Mouse (Mus musculus) Muller cell, postnatal 12 days (primary cell): ENCODE results near the gene Rbpj.
"Not testable (repeated sequence)": the region's sequence is repeated elsewhere in the genome, so short reads cannot be mapped to it uniquely, and the experiment has no call there.

ENCODE experiments used
- DNase-seq: peaks from one replicate; pipeline ENCODE4 v3.0.0-alpha.2; 2015; ENCODE audit errors: inconsistent ontology term

Rbpj gene

DNA sequence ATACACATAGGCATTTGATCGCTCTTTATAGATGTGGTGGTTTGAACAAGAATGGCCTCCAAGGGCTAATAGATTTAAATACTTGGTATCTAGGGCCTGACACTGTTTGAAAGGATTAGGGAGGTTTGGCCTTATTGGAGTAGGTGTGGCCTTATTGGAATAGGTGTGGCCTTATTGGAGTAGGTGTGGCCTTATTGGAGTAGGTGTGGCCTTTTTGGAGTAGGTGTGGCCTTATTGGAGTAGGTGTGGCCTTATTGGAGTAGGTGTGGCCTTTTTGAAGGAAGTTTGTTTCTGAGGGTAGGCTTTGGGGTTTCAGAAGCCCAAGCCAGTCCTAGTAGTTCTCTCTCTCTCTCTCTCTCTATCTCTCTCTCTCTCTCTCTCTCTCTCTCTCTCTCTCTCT is 84.4 kb downstream of the Rbpj start:
- not testable (repeated sequence) for DNase-seq

DNA sequence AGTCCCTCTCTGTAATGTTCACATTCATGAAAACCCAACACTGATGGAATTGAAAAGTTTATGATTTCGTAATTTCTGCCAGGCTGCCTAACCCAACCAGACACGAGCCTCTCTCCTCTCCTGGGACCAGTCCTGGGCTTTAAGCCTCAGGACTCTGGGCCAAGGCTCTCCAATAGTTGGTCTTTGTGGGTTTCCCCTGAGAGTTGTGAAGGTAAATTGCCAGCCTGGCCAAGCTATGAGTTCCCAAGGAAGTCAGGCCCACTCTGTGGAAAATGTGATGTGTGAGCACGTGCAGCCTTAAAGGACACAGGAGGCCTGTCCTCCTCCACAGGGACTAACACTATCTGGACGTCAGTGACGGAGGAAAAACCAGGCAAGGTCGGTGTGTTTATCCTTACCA is 85.4 kb downstream of the Rbpj start:
- DNase-seq = no peak

DNA sequence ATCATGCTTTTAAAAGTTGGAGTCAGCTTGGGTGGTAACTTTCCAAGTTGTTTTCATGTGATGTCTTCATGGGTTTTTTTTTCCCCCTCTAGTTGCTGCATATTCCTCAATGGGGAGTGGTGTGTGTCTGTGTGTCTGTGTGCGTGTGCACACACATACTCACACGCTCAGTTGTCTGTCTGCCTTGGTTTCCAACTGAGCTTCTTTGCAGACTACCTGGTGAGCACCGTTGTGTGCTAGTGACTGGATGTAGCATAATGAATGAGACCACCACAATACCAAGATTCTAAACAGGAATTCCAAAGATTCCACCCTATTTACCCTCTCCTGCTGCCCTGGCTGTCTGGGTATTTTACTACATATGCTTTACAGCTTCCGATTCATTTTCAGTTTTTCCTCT is 86.0 kb downstream of the Rbpj start:
- no peak for DNase-seq

GRCm38 (mm10) chr5:53553281-53553680 is 87.3 kb downstream of the Rbpj start:
- no peak for DNase-seq

GRCm38 (mm10) chr5:53554180-53554579 is 88.2 kb downstream of the Rbpj start:
- DNase-seq = no peak

DNA sequence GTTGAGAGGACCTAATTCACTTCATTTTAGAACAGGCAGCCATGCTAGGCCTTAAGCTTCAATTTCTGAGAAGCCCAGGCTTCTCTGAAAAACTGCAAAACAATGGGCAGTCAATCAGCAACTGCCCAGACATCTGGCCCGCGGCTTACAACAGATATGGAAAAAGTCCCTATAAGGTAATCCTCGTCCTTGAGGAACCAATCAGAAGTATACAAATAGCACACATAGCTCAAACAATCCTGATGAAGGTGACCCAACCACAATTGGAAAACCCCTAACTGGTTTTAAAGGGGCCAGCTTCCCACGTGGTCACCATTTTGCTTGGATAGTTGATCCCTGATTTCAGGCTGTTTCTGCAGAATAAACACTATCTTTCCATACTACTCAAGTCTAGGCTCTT is 89.0 kb downstream of the Rbpj start:
- DNase-seq = no peak

GRCm38 (mm10) chr5:53555474-53555873 is 89.5 kb downstream of the Rbpj start:
- DNase-seq = no peak

DNA sequence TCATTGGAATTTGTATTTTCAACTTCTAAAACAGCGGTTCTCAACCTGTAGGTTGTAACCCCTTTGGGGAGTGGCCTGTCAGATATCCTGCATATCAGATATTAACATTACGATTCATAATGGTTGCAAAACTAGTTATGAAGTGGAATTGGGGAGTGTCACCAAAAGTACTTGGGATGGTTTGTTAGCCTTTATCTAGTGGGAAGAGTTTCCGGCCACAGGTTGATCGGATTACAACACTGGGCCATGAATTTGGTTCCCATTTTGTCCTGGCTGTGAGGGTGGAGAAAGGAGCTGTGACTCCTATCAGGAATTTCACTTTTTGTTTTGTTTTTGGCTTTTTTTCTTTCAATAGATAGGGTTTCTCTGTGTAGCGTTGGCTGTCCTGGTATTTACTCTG is 90.0 kb downstream of the Rbpj start:
- DNase-seq = no peak

- no peak for DNase-seq
These were observed 91.8 kb downstream of the Rbpj start for GRCm38 (mm10) chr5:53557544-53558260.

DNA sequence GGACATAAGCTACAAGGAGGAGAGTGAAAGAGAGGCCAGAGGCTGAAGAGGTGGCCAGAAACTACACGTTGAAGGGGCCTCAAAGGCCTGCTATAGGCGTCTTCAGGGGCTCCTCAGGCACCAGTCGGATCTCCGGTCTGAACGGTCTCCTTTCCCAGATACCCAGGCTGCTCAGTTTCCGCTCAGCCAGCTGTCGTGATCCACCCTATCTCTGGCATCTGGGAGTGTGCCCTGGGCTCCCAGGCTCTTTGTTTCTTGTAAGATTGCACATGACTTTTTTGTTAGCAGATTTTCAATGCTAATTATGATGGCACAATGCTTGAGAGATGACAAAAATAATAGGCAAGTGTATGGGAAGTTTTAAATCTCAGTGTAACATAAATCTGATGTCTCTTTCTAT is 95.2 kb downstream of the Rbpj start:
- DNase-seq = no peak

DNA sequence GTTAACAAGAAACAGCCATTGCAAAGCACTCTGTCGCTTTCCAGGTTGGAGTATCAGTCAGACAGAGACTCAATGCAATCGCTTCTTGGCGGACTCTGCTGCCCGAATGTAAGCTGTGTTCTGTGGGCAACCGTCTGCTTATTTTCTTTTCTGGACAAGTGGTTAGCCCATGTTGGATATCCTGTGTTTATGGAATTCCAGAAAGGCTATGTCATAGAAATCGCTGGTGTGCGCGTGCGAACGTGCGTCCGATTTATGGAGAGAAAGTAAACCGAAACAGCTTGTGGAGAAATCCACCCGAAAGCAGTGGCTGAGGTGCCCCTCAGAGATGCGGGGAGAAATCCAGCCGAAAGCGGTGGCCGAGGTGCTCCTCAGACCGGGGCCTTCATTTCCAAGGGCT is 98.4 kb downstream of the Rbpj start:
- DNase-seq = no peak

- DNase-seq = peak; percentile 76
These were observed 99.4 kb downstream of the Rbpj start for GRCm38 (mm10) chr5:53565213-53565794.

GRCm38 (mm10) chr5:53566485-53567083 is 100.6 kb downstream of the Rbpj start:
- DNase-seq = no peak

DNA sequence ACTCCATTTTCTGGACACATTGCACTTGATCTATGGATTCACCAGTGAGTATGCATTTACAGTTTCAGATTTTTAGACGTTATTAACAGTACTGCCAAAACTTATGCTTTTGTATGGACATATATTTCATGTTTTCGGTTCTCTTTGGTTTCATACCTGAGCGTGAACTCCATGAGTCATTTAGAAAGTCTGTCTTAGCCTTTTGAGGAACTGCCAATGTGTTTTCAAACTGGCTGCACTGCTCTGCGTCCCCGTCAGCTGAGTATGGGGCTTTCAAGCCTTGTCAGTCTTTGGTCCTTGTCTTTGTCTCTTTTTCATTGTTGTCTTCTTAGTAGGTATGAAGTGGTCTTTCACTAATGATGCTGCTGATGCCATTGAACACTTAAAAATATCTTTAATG is 106.5 kb downstream of the Rbpj start:
- no peak for DNase-seq

- DNase-seq = no peak
These were observed 109.0 kb downstream of the Rbpj start for GRCm38 (mm10) chr5:53574883-53575442.

DNA sequence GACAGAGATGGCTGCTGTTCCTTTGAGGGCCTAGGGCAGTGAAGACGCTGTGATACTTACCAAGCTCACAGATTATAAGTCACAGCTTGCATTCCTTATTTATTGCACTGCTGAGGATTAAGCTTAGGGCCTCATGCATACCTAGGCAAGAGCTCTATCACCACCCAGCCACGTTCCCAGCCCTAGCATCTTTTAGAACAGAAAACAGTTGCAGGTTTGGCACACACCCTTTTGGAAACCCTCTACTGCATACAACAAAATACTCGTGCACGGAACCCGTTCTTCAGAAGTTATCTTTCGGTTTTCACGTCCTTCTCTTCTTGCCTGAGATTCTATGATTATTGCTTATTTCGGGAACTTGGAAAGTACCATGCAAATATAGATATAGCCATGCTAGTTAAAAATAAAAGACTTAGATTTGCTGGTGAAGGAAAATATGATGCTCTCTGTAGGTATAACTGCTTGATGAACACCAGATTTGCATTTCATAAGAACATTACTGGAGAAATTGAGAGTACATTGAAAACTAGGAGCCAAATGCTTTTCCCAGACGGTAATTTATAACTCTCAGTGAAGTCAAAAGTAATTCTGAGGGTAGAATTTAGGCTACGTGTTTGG is 111.4 kb downstream of the Rbpj start:
- no peak for DNase-seq

- no peak for DNase-seq
These were observed 118.3 kb downstream of the Rbpj start for GRCm38 (mm10) chr5:53584069-53584767.

DNA sequence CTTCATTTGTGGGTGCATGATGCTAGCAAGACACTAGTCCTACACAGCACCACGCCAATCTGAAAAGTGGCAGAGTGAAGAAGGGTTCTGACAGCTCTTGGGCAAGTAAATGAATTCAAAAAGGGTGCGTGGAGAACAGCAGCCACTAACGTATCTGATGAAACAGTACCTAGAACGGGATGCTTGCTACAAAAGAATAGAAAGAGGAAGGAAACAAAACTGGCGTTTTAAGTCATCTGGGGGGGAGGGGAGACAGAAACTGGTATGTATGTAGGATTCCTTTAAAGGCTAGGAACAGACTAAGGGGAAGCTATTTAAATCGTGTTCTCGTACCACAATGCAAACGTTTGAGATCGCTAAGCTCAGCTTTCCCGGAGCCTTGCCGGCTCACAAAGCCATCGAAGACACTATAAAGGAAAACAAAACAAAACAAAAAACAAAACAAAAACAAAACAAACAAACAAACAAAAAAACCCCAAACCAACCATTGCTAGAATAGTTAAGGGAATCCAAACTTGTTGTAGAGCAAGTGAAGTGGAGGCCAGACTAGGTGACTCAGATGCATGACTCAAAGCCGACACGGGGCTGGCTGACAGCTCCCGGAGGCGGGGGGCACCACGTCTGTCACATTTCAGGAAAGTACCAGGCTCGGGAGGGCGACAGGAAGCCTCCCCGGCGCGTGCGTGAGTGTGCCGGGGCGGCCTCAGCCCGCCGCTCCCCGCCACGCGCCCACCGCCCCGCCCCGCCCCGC is 122.6 kb downstream of the Rbpj start:
- DNase-seq = peak; percentile 91

- DNase-seq = peak; percentile 98
These were observed 123.4 kb downstream of the Rbpj start for GRCm38 (mm10) chr5:53589172-53589960.

DNA sequence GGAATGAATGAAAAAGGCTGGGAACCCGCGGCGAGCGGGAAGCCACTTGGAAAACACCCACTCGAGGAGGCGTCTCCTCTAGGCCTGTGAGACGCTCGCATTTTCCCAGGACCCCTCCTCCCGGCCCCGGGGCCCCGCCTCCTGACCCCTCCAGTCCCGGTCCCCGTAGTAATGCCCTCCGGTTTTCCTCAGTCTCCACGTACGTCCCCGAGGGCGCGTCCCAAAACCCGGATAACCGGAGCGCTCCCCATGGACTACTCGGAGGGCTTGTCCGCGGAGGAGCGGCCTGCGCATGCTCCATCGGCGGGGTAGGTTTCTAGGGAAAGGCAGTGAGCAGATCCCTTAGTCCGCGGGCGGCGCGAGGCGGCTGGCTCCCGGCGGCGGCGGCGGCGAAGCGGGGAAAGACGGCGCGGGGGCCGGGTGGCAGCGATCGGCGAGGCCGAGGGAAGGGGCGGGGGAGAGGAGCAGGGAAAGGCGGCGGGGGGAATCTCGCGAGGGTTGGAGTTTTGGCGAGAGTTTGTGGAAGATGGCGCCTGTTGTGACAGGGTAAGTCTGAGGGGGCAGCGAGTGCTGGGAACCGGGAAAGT is 124.3 kb downstream of the Rbpj start:
- peak; percentile 100 for DNase-seq
